Mouse (Mus musculus) gastrocnemius, postnatal 14 days (tissue): ENCODE results near the gene Csnk1g2. TPM values are rescaled to one million over a fixed set of nuclear protein-coding genes. Genes with fewer than 3 reads are reported as not detected.

Experiments used
- microRNA-seq, 2 experiments: library from miRNA; unstranded; fragments of <30 nt; microRNA quantifications; one replicate each; pipeline ENCODE4 v1.2.0; 2021
- total RNA-seq, 2 experiments: library from RNA; stranded (reverse); gene quantifications; 2 replicates each; pipeline ENCODE4 v1.2.3; 2021

Gene Csnk1g2
- total RNA-seq, 2 experiments from 2014 or later: 94.3 to 105 TPM

Small RNAs within 50 kb of the gene (microRNA-seq; reads per million reads assigned to microRNA genes)
- 0 reads per million in 2 experiments for gene Mir6912

Other genes with a start within 250 kb of the Csnk1g2 start
- gene Mex3d, start 235.2 kb upstream of the Csnk1g2 start, total RNA-seq: 1 to 10 TPM; 5.2 to 6.0 TPM
- gene Mbd3, start 223.3 kb upstream of the Csnk1g2 start, total RNA-seq: 100 to 1,000 TPM in 1 of 2 experiments, 10 to 100 TPM in 1; 81.0 to 102 TPM
- gene Uqcr11, start 216.0 kb upstream of the Csnk1g2 start, total RNA-seq: 100 to 1,000 TPM; 793 to 884 TPM
- gene Tcf3, start 189.2 kb upstream of the Csnk1g2 start, total RNA-seq: 10 to 100 TPM; 18.1 to 24.6 TPM
- gene Onecut3, start 128.0 kb upstream of the Csnk1g2 start, total RNA-seq: not detected
- not detected for gene Atp8b3, start 83.7 kb upstream of the Csnk1g2 start, total RNA-seq
- gene Rexo1, start 61.3 kb upstream of the Csnk1g2 start, total RNA-seq: 10 to 100 TPM in 1 of 2 experiments, 1 to 10 TPM in 1; 9.8 to 11.1 TPM
- gene Klf16, start 45.5 kb upstream of the Csnk1g2 start, total RNA-seq: 1 to 10 TPM; 2.1 to 2.7 TPM
- 10 to 100 TPM; 55.8 to 57.1 TPM for gene Abhd17a, start 32.5 kb upstream of the Csnk1g2 start, total RNA-seq
- gene Scamp4, start 20.0 kb upstream of the Csnk1g2 start, total RNA-seq: 10 to 100 TPM; 18.3 to 22.0 TPM
- gene Adat3, start 20.0 kb upstream of the Csnk1g2 start, total RNA-seq: 1 to 10 TPM; 1.2 to 1.5 TPM
- under 1 TPM; 0.18 to 0.27 TPM for gene Gm49322, start 16.8 kb upstream of the Csnk1g2 start, total RNA-seq
- gene Btbd2, start 34.2 kb downstream of the Csnk1g2 start, total RNA-seq: 10 to 100 TPM; 30.1 to 34.4 TPM
- 100 to 1,000 TPM; 167 to 186 TPM for gene Mknk2, start 55.3 kb downstream of the Csnk1g2 start, total RNA-seq
- 1 to 10 TPM; 5.5 to 7.4 TPM for gene Mob3a, start 79.1 kb downstream of the Csnk1g2 start, total RNA-seq
- gene Izumo4, start 79.3 kb downstream of the Csnk1g2 start, total RNA-seq: 1 to 10 TPM; 3.2 to 3.5 TPM
- 10 to 100 TPM; 23.7 to 25.2 TPM for gene Ap3d1, start 119.4 kb downstream of the Csnk1g2 start, total RNA-seq
- 10 to 100 TPM; 25.5 to 26.1 TPM for gene Dot1l, start 132.4 kb downstream of the Csnk1g2 start, total RNA-seq
- 10 to 100 TPM; 23.6 to 30.0 TPM for gene Sf3a2, start 175.4 kb downstream of the Csnk1g2 start, total RNA-seq
- gene Plekhj1, start 175.8 kb downstream of the Csnk1g2 start, total RNA-seq: 10 to 100 TPM; 21.4 to 23.1 TPM
- under 1 TPM in 1 of 2 experiments, not detected in 1; 0.25 TPM for gene Amh, start 182.4 kb downstream of the Csnk1g2 start, total RNA-seq
- gene Jsrp1, start 190.7 kb downstream of the Csnk1g2 start, total RNA-seq: 100 to 1,000 TPM; 345 to 379 TPM
- 100 to 1,000 TPM; 787 to 812 TPM for gene Oaz1, start 203.8 kb downstream of the Csnk1g2 start, total RNA-seq
- gene Lingo3, start 221.2 kb downstream of the Csnk1g2 start, total RNA-seq: 10 to 100 TPM; 11.3 to 24.5 TPM
- gene Lsm7, start 232.4 kb downstream of the Csnk1g2 start, total RNA-seq: 10 to 100 TPM; 24.5 to 27.7 TPM
- gene Sppl2b, start 232.4 kb downstream of the Csnk1g2 start, total RNA-seq: 10 to 100 TPM; 24.0 to 28.1 TPM
- under 1 TPM in 1 of 2 experiments, not detected in 1; 0.06 TPM for gene Tmprss9, start 249.0 kb downstream of the Csnk1g2 start, total RNA-seq